Mouse (Mus musculus) ES-E14 (cell line): ENCODE measurements at regions not wholly inside any gene's neighbourhood (a gene's known extent, or its start where the extent isn't known, plus 50 kb on each side); places are given as distances from the start of the nearest gene placed in this dataset.

Experiments used
- MAFK ChIP-seq: IDR thresholded peaks from 2 replicates; pipeline ENCODE4 v1.6.1; 2014; ENCODE audit warnings: mild to moderate bottlenecking, low read depth, low read length, inconsistent platforms; ENCODE audit not compliant: insufficient read depth
- ZC3H11A ChIP-seq: IDR thresholded peaks from 2 replicates; pipeline ENCODE4 v1.6.1; 2012; ENCODE audit warnings: low read depth, mild to moderate bottlenecking, inconsistent platforms, low read length, borderline replicate concordance
- ZNF384 ChIP-seq: IDR thresholded peaks from 2 replicates; pipeline ENCODE4 v1.6.1; 2012; ENCODE audit warnings: low read depth, low read length, inconsistent platforms

GRCm38 (mm10) chr10:46011916-46012596, 434.4 kb downstream of the Hace1 start:
- no peak for TF ChIP-seq ZNF384
- no peak for TF ChIP-seq MAFK
- TF ChIP-seq ZC3H11A: peak; percentile 77
